Mouse (Mus musculus) liver, postnatal 0 days (tissue): ENCODE data around the gene Pafah1b2.

Experiments
- CTCF ChIP-seq: sonication (generic); IDR thresholded peaks from 2 replicates; pipeline ENCODE4 v1.5.1; 2016; ENCODE audit warnings: antibody characterized with exemption, low read depth
- EP300 ChIP-seq: IDR thresholded peaks from 2 replicates; pipeline ENCODE4 v1.6.1; 2016; ENCODE audit warnings: antibody characterized with exemption, low read depth, mild to moderate bottlenecking

GRCm38 (mm10) chr9:45946182-45946871, 66.2 kb downstream of the Pafah1b2 start:
- TF ChIP-seq CTCF (no peak), EP300 (no peak)
